20 mouse cellular contexts compared by ENCODE assay signal in the genomic region with DNA sequence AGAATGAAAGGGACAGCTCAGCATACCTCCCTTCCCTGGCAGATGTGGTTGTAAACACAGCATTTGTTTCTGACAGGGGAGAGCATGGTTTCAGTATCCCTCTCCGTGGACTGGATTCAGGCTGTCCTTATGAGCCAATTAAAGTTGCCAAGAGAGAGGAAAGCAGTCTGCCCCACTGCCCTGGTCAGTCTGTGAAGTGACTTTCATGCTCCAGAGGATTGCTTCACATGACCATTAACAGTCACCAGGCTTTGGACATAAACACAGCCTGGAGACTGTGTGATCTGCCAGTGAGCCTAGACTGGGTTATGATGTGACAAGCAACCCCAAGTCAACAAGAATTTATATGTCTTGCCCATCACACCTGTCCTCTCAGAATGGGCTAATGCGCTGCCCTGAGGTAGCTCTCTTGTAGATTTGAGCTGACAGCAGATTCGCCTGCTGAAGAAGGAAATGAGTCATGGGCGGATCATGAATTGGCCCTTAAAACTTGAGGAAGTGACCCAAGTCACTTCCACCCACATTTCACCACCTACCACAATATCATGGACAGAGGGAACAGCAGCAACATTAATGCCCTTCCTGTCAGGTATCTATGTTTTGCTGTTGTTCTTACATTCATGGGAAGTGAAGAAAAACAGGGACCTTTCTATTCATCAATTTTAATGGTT. TPM values are rescaled to one million over a fixed set of nuclear protein-coding genes. Genes with fewer than 3 reads are reported as not detected.
DNase-seq lines count a peak whose midpoint lies in the region; ATAC-seq lines count a peak whose summit lies in the region.
"Had no signal": no experiment of that assay in that cellular context is flagged by ENCODE, and none has a peak within 500 bp of the region (broad histone marks: within the 10 kb centered on the region; RNA-seq: fewer than 3 reads in every experiment).

No protein-coding gene starts in this region.

- peak; percentile 95 for ATAC-seq in granulocyte monocyte progenitor cell, adult 5-6 weeks (replicated peaks; ENCODE audit: poor library complexity, severe bottlenecking)
- peak; percentile 96 for ATAC-seq in megakaryocyte progenitor cell, adult 5-6 weeks (replicated peaks; ENCODE audit: poor library complexity)
- ATAC-seq: liver, postnatal 0 days; lung, postnatal 0 days; midbrain, embryonic 16.5 days had no signal

- DNase-seq in kidney, adult 9 months, result peak; percentile 40
- DNase-seq in kidney, adult 18-20 months, result no peak
- DNase-seq in 416B (ENCODE audit: low read depth), result peak; percentile 56
- DNase-seq in ovary, postnatal 10 days (ENCODE audit: low spot score), result no peak
- no peak for DNase-seq in gastrocnemius, postnatal 25 days
- DNase-seq: adrenal gland, postnatal 25 days; cerebellum, adult 11 months; cerebellum, postnatal 14 days; gastrocnemius, postnatal 36 days; heart, postnatal 4 days; liver; liver, postnatal 0 days; thymus, adult 2 months had no signal

RNA-seq across cellular contexts. Expression of a gene that starts 7.4 kb away (rescaled TPM):
- not detected in 2 replicates for total RNA-seq in granulocyte monocyte progenitor cell, adult 5-6 weeks (2014; fragmentation: Nextera tagmentation)
- total RNA-seq in granulocyte monocyte progenitor cell, adult 5-6 weeks (2017), result not detected in 2 replicates
- total RNA-seq in megakaryocyte progenitor cell, adult 5-6 weeks (2015), result not detected in 2 replicates
- total RNA-seq in megakaryocyte progenitor cell, adult 5-6 weeks (2017), result not detected in 2 replicates
- total RNA-seq in gastrocnemius, postnatal 25 days (2021), result not detected
- total RNA-seq: adrenal gland, postnatal 25 days; ES-E14; gastrocnemius, postnatal 36 days; heart, postnatal 4 days; layer of hippocampus, adult 18-20 months; layer of hippocampus, postnatal 25 days had no signal

RNA-seq across cellular contexts. Expression of a gene that starts 49.2 kb away (rescaled TPM):
- total RNA-seq in granulocyte monocyte progenitor cell, adult 5-6 weeks (2014; fragmentation: Nextera tagmentation), result not detected in 2 replicates
- total RNA-seq in granulocyte monocyte progenitor cell, adult 5-6 weeks (2017), result not detected in 2 replicates
- total RNA-seq in megakaryocyte progenitor cell, adult 5-6 weeks (2015), result not detected in 2 replicates
- not detected in 2 replicates for total RNA-seq in megakaryocyte progenitor cell, adult 5-6 weeks (2017)
- total RNA-seq in gastrocnemius, postnatal 25 days (2021), result not detected
- total RNA-seq: adrenal gland, postnatal 25 days; ES-E14; gastrocnemius, postnatal 36 days; heart, postnatal 4 days; layer of hippocampus, adult 18-20 months; layer of hippocampus, postnatal 25 days had no signal

RNA-seq across cellular contexts. Expression of a gene that starts 54.6 kb away (rescaled TPM):
- 15.4 and 20.4 TPM in 2 replicates for total RNA-seq in granulocyte monocyte progenitor cell, adult 5-6 weeks (2014; fragmentation: Nextera tagmentation)
- 57.9 and 76.9 TPM in 2 replicates for total RNA-seq in granulocyte monocyte progenitor cell, adult 5-6 weeks (2017)
- total RNA-seq in megakaryocyte progenitor cell, adult 5-6 weeks (2015), result 23.8 and 34.0 TPM in 2 replicates
- total RNA-seq in megakaryocyte progenitor cell, adult 5-6 weeks (2017), result 63.9 and 71.5 TPM in 2 replicates
- total RNA-seq in gastrocnemius, postnatal 25 days (2021), result 1 to 10 TPM; 4.1 to 5.6 TPM
- total RNA-seq: ES-E14 had no signal

Comparison
In these comparisons a context has a peak if more than half of its experiments do, and no peak if none do; other contexts are left out.
1. DNase-seq: peak in kidney, adult 9 months (single experiment) and 416B (single experiment); none in kidney, adult 18-20 months (single experiment), ovary, postnatal 10 days (single experiment) and gastrocnemius, postnatal 25 days (single experiment).